Mouse (Mus musculus) thymus, adult 2 months (tissue): ENCODE measurements around the gene Btg1. TPM values are rescaled to one million over a fixed set of nuclear protein-coding genes. Genes with fewer than 3 reads are reported as not detected.

Source experiments
- DNase-seq: peaks from one replicate; pipeline ENCODE4 v3.0.0; 2021
- H3K27ac ChIP-seq: fragments of 200-500 bp; 2 replicates; pipeline ENCODE4 v1.5.1; 2012; ENCODE audit warnings: low read length, control low read depth; ENCODE audit not compliant: control insufficient read depth, insufficient read depth
- H3K27me3 ChIP-seq: fragments of 200-500 bp; 2 replicates; pipeline ENCODE4 v1.6.1; 2012; ENCODE audit warnings: mild to moderate bottlenecking, low read length, moderate library complexity, mixed read lengths; ENCODE audit not compliant: control insufficient read depth, insufficient read depth
- H3K36me3 ChIP-seq: fragments of 200-500 bp; 2 replicates; pipeline ENCODE4 v1.6.1; 2012; ENCODE audit warnings: mild to moderate bottlenecking, low read length, moderate library complexity; ENCODE audit not compliant: control insufficient read depth, insufficient read depth
- H3K4me1 ChIP-seq: fragments of 200-500 bp; replicated peaks from 2 replicates; pipeline ENCODE4 v1.6.1; 2012; ENCODE audit warnings: low read length; ENCODE audit not compliant: control insufficient read depth, insufficient read depth
- H3K4me3 ChIP-seq: fragments of 200-500 bp; 2 replicates; pipeline ENCODE4 v1.5.1; 2012; ENCODE audit warnings: mild to moderate bottlenecking, low read length, control low read depth, moderate library complexity; ENCODE audit not compliant: control insufficient read depth, insufficient read depth
- CTCF ChIP-seq: fragments of 200-500 bp; IDR thresholded peaks from 2 replicates; pipeline ENCODE4 v1.5.1; 2012; ENCODE audit warnings: mild to moderate bottlenecking, control low read depth, low read length, moderate library complexity, borderline replicate concordance; ENCODE audit not compliant: control insufficient read depth, poor library complexity, insufficient read depth; ENCODE audit errors: extremely low read depth
- POLR2A ChIP-seq: fragments of 200-500 bp; IDR thresholded peaks from 2 replicates; pipeline ENCODE4 v1.6.1; 2012; ENCODE audit warnings: mild to moderate bottlenecking, low read length, control low read depth, moderate library complexity; ENCODE audit not compliant: control insufficient read depth, poor library complexity, insufficient read depth; ENCODE audit errors: extremely low read depth
- WGBS: fragments of 180-500 bp; shearing (Covaris S2); methylation state at CpG from one replicate; pipeline ENCODE4 v1.1.7; 2018; 5-methylcytosine and 5-hydroxymethylcytosine counted together
- polyA plus RNA-seq: library from polyadenylated mRNA; depleted of rRNA; stranded (reverse); fragments of >200 nt; gene quantifications from 2 replicates; pipeline ENCODE4 v1.2.3, GENCODE M21; 2012

The Btg1 gene
- polyA plus RNA-seq, 1 experiment, result 78.1 TPM

- Histone ChIP-seq H3K4me3 (no peak overlapping the region), H3K4me1 (peaks cover 15% of the 10 kb centered on the region), H3K27ac (peak overlapping the region; percentile 31), H3K36me3 (peaks cover 45% of the 10 kb centered on the region), H3K27me3 (no peaks in the 10 kb centered on the region)
- no peak for DNase-seq
- WGBS, result 87% methylated on average over 6 of the region's 6 CpGs
- TF ChIP-seq CTCF, result no peak
- no peak for TF ChIP-seq POLR2A
Observed at GRCm38 (mm10) chr10:96622761-96623632, 6.2 kb downstream of the Btg1 start.

GRCm38 (mm10) chr10:96623633-96624195, 6.9 kb downstream of the Btg1 start:
- peak overlapping the region; percentile 31; the same call in 1 of the 2 replicates for H3K27ac ChIP-seq
- H3K27me3 ChIP-seq, result no peaks in the 10 kb centered on the region
- 91% methylated on average over 4 of the region's 4 CpGs for WGBS
- peaks cover 46% of the 10 kb centered on the region for H3K36me3 ChIP-seq
- TF ChIP-seq CTCF, result no peak
- TF ChIP-seq POLR2A, result no peak
- no peak for DNase-seq
- H3K4me1 ChIP-seq, result peaks cover 15% of the 10 kb centered on the region
- H3K4me3 ChIP-seq, result no peak overlapping the region

- Histone ChIP-seq H3K27ac (no peak overlapping the region), H3K4me3 (no peak overlapping the region), H3K36me3 (peaks cover 52% of the 10 kb centered on the region), H3K4me1 (peaks cover 18% of the 10 kb centered on the region), H3K27me3 (no peaks in the 10 kb centered on the region)
- TF ChIP-seq CTCF (no peak), POLR2A (no peak)
- 95% methylated on average over 2 of the region's 2 CpGs for WGBS
- DNase-seq, result no peak
Observed at GRCm38 (mm10) chr10:96624406-96624805, 7.6 kb downstream of the Btg1 start.

- H3K36me3 ChIP-seq, result peaks cover 47% of the 10 kb centered on the region
- H3K4me1 ChIP-seq, result peaks cover 18% of the 10 kb centered on the region
- no peak overlapping the region for H3K27ac ChIP-seq
- H3K27me3 ChIP-seq, result no peaks in the 10 kb centered on the region
- H3K4me3 ChIP-seq, result no peak overlapping the region
- 92% methylated on average over 4 of the region's 4 CpGs for WGBS
- TF ChIP-seq POLR2A (no peak), CTCF (no peak)
- no peak for DNase-seq
Observed at GRCm38 (mm10) chr10:96625061-96625460, 8.3 kb downstream of the Btg1 start.

GRCm38 (mm10) chr10:96625682-96626081, 8.9 kb downstream of the Btg1 start:
- TF ChIP-seq CTCF, result no peak
- no peak for TF ChIP-seq POLR2A
- Histone ChIP-seq H3K27ac (peak overlapping the region; percentile 44; the same call in 1 of the 2 replicates), H3K27me3 (no peaks in the 10 kb centered on the region), H3K36me3 (peaks cover 41% of the 10 kb centered on the region), H3K4me1 (peaks cover 18% of the 10 kb centered on the region), H3K4me3 (no peak overlapping the region)
- 97% methylated on average over 4 of the region's 4 CpGs for WGBS
- DNase-seq, result no peak

GRCm38 (mm10) chr10:96626120-96626750, 9.4 kb downstream of the Btg1 start:
- H3K36me3 ChIP-seq, result peaks cover 39% of the 10 kb centered on the region
- H3K4me1 ChIP-seq, result peaks cover 18% of the 10 kb centered on the region
- H3K27me3 ChIP-seq, result no peaks in the 10 kb centered on the region
- no peak for DNase-seq
- no peak overlapping the region for H3K27ac ChIP-seq
- WGBS, result 95% methylated on average over 10 of the region's 10 CpGs
- H3K4me3 ChIP-seq, result no peak overlapping the region
- TF ChIP-seq POLR2A (no peak), CTCF (no peak)
